In genomic region chr15:38588268-38588667, GRCm38 (mm10) we compare ENCODE assay signal across 21 mouse cellular contexts.
DNase-seq lines count a peak whose midpoint lies in the region; ATAC-seq and TF ChIP-seq lines count a peak whose summit lies in the region.
"Had no signal": no experiment of that assay in that cellular context is flagged by ENCODE, and none has a peak within 500 bp of the region (broad histone marks: within the 10 kb centered on the region; RNA-seq: fewer than 3 reads in every experiment).

No protein-coding gene starts in this region.

- WGBS in heart, embryonic 11.5 days (ENCODE audit: insufficient replicate concordance), result 58% methylated on average over 5 of the region's 5 CpGs
- WGBS in heart, embryonic 10.5 days, result 51% methylated on average over 5 of the region's 5 CpGs
- WGBS in heart, embryonic 12.5 days, result 61% methylated on average over 5 of the region's 5 CpGs
- 61% methylated on average over 5 of the region's 5 CpGs for WGBS in stomach, embryonic 16.5 days
- WGBS in stomach, postnatal 0 days, result 58% methylated on average over 5 of the region's 5 CpGs

- TF ChIP-seq EP300 in stomach, postnatal 0 days (optimal IDR thresholded peaks at IDR 0.05), result no peak

- no peaks in the 10 kb centered on the region for H3K27me3 ChIP-seq in heart, embryonic 11.5 days (ENCODE audit: control insufficient read depth, insufficient read depth, low read length)
- H3K27me3 ChIP-seq in heart, embryonic 10.5 days (ENCODE audit: insufficient read depth, poor library complexity, severe bottlenecking), result no peaks in the 10 kb centered on the region
- peaks cover 6% of the 10 kb centered on the region; the same call in 1 of the 2 replicates for H3K27me3 ChIP-seq in heart, embryonic 12.5 days (replicated peaks)
- no peaks in the 10 kb centered on the region for H3K27me3 ChIP-seq in stomach, embryonic 16.5 days (ENCODE audit: control insufficient read depth, insufficient read depth, low read length)
- no peaks in the 10 kb centered on the region for H3K27me3 ChIP-seq in stomach, postnatal 0 days (ENCODE audit: control insufficient read depth, insufficient read depth, low read length)
- H3K27me3 ChIP-seq: CH12.LX, Patski had no signal

- H3K9ac ChIP-seq in heart, embryonic 11.5 days (ENCODE audit: low read depth, low read length), result no peak overlapping the region
- H3K9ac ChIP-seq in heart, embryonic 12.5 days, result no peak overlapping the region
- no peak overlapping the region for H3K9ac ChIP-seq in stomach, embryonic 16.5 days (ENCODE audit: low read length)
- H3K9ac ChIP-seq in stomach, postnatal 0 days (ENCODE audit: low read length), result no peak overlapping the region

- peak; percentile 92 for DNase-seq in heart, adult 11 months
- no peak for DNase-seq in heart, embryonic 10.5 days (ENCODE audit: low spot score)
- no peak for DNase-seq in stomach, postnatal 0 days (ENCODE audit: low spot score)
- DNase-seq: adrenal gland, adult 2 months; adrenal gland, adult 8-10 months; adrenal gland, postnatal 10 days; adrenal gland, postnatal 14 days; adrenal gland, postnatal 25 days; adrenal gland, postnatal 36 days; B cell, adult 2 months; cerebellum, adult 11 months; cerebellum, adult 11-12 months; cerebellum, adult 18-20 months had no signal

- H3K4me2 ChIP-seq in heart, embryonic 11.5 days, result no peak overlapping the region
- no peak overlapping the region for H3K4me2 ChIP-seq in heart, embryonic 12.5 days
- H3K4me2 ChIP-seq in stomach, embryonic 16.5 days (ENCODE audit: low read depth, low read length), result no peak overlapping the region
- no peak overlapping the region for H3K4me2 ChIP-seq in stomach, postnatal 0 days (replicated peaks; ENCODE audit: low read depth)

- peaks cover 9% of the 10 kb centered on the region; the same call in 1 of the 2 replicates for H3K4me1 ChIP-seq in heart, embryonic 11.5 days (ENCODE audit: control insufficient read depth, insufficient read depth, low read length)
- peaks cover 31% of the 10 kb centered on the region for H3K4me1 ChIP-seq in heart, embryonic 10.5 days
- H3K4me1 ChIP-seq in heart, embryonic 12.5 days (replicated peaks), result peaks cover 29% of the 10 kb centered on the region
- H3K4me1 ChIP-seq in stomach, embryonic 16.5 days (ENCODE audit: control insufficient read depth, insufficient read depth, low read length), result no peaks in the 10 kb centered on the region; the same call in 1 of the 2 replicates
- H3K4me1 ChIP-seq in stomach, postnatal 0 days (replicated peaks; ENCODE audit: control insufficient read depth, insufficient read depth), result no peaks in the 10 kb centered on the region; the same call in 1 of the 2 replicates

- peaks cover 6% of the 10 kb centered on the region; the same call in 1 of the 2 replicates for H3K9me3 ChIP-seq in heart, embryonic 11.5 days (replicated peaks; ENCODE audit: control insufficient read depth, low read length)
- H3K9me3 ChIP-seq in heart, embryonic 10.5 days, result no peaks in the 10 kb centered on the region; the same call in 1 of the 2 replicates
- H3K9me3 ChIP-seq in heart, embryonic 12.5 days (replicated peaks), result peaks cover 15% of the 10 kb centered on the region
- no peaks in the 10 kb centered on the region for H3K9me3 ChIP-seq in stomach, embryonic 16.5 days (replicated peaks; ENCODE audit: control insufficient read depth, low read length)
- no peaks in the 10 kb centered on the region for H3K9me3 ChIP-seq in stomach, postnatal 0 days (ENCODE audit: control insufficient read depth, low read length)
- H3K9me3 ChIP-seq: G1E had no signal

- no peaks in the 10 kb centered on the region for H3K36me3 ChIP-seq in heart, embryonic 11.5 days (ENCODE audit: control insufficient read depth, insufficient read depth, low read length)
- H3K36me3 ChIP-seq in heart, embryonic 10.5 days, result no peaks in the 10 kb centered on the region
- H3K36me3 ChIP-seq in heart, embryonic 12.5 days, result no peaks in the 10 kb centered on the region
- H3K36me3 ChIP-seq in stomach, embryonic 16.5 days (ENCODE audit: control insufficient read depth, insufficient read depth, low read length), result no peaks in the 10 kb centered on the region
- no peaks in the 10 kb centered on the region for H3K36me3 ChIP-seq in stomach, postnatal 0 days (ENCODE audit: control insufficient read depth, insufficient read depth, low read length)
- H3K36me3 ChIP-seq: G1E had no signal

- no peak for ATAC-seq in heart, embryonic 11.5 days (replicated peaks; ENCODE audit: insufficient number of reproducible peaks, low FRiP score, low TSS enrichment)
- no peak for ATAC-seq in heart, embryonic 12.5 days (ENCODE audit: insufficient number of reproducible peaks, low FRiP score)
- ATAC-seq in stomach, embryonic 16.5 days (ENCODE audit: insufficient read depth, low FRiP score), result 0 out of 2 replicates have a peak, but pooled peaks have one; percentile 48
- no peak for ATAC-seq in stomach, postnatal 0 days (ENCODE audit: low FRiP score, low TSS enrichment)
- ATAC-seq: activated CD4-positive, CD25-positive, alpha-beta regulatory T cell, adult 4 months; CD4-positive, CD25-positive, alpha-beta regulatory T cell, adult 4 months; Patski had no signal

- H3K4me3 ChIP-seq in heart, embryonic 11.5 days (ENCODE audit: low read depth, low read length), result no peak overlapping the region
- H3K4me3 ChIP-seq in heart, embryonic 10.5 days, result no peak overlapping the region
- H3K4me3 ChIP-seq in heart, embryonic 12.5 days, result no peak overlapping the region
- no peak overlapping the region for H3K4me3 ChIP-seq in stomach, embryonic 16.5 days (replicated peaks; ENCODE audit: low read length)
- H3K4me3 ChIP-seq in stomach, postnatal 0 days (ENCODE audit: low read depth, low read length), result no peak overlapping the region

- no peak overlapping the region for H3K27ac ChIP-seq in heart, embryonic 11.5 days (ENCODE audit: low read depth, low read length)
- H3K27ac ChIP-seq in heart, embryonic 10.5 days, result peak overlapping the region; percentile 52
- H3K27ac ChIP-seq in heart, embryonic 12.5 days (ENCODE audit: poor library complexity, severe bottlenecking), result no peak overlapping the region
- no peak overlapping the region for H3K27ac ChIP-seq in stomach, embryonic 16.5 days (ENCODE audit: low read length)
- no peak overlapping the region for H3K27ac ChIP-seq in stomach, postnatal 0 days (replicated peaks)

- TF ChIP-seq CTCF in stomach, postnatal 0 days (IDR thresholded peaks at IDR 0.05; ENCODE audit: low read depth), result no peak
